Mouse (Mus musculus): ENCODE measurements around the gene Spata2l.
A peak's percentile ranks its signal among the peaks of the same experiment; 100 is the strongest.
"Not testable (repeated sequence)": the region's sequence is repeated elsewhere in the genome, so short reads cannot be mapped to it uniquely, and the experiment has no call there.

Spata2l gene

GRCm38 (mm10) chr8:123197016-123197415 lies 39.0 kb downstream of the Spata2l start:
- DNase-seq, result not testable (repeated sequence)

GRCm38 (mm10) chr8:123193771-123194170 lies 42.3 kb downstream of the Spata2l start:
- no peak for DNase-seq

GRCm38 (mm10) chr8:123191908-123192307 lies 44.1 kb downstream of the Spata2l start:
- DNase-seq, result no peak

- peak; percentile 49 for DNase-seq
Observed at GRCm38 (mm10) chr8:123190678-123191077, 45.4 kb downstream of the Spata2l start.

GRCm38 (mm10) chr8:123188841-123189240 lies 47.2 kb downstream of the Spata2l start:
- DNase-seq, result no peak

GRCm38 (mm10) chr8:123188006-123188405 lies 48.0 kb downstream of the Spata2l start:
- no peak for DNase-seq

GRCm38 (mm10) chr8:123185566-123186409 lies 50.2 kb downstream of the Spata2l start, which contains the start of gene Dpep1:
Dpep1 (plus strand) TSS chr8:123186242.
- DNase-seq, result no peak

GRCm38 (mm10) chr8:123181391-123181790 lies 54.6 kb downstream of the Spata2l start:
- no peak for DNase-seq

Data from thymus, postnatal 25 days (tissue).